Mouse (Mus musculus) liver, embryonic 11.5 days (tissue): ENCODE data around the gene Tmem220. TPM values are rescaled to one million over a fixed set of nuclear protein-coding genes. Genes with fewer than 3 reads are reported as not detected.
A peak's percentile ranks its signal among the peaks of the same experiment; 100 is the strongest.

Source experiments
- ATAC-seq: fragments of 200-750 bp; cut with Nextera tagmentation; replicated peaks from 2 replicates; pipeline ENCODE4 v1.8.0; 2017; ENCODE audit warnings: moderate number of reproducible peaks, mild to moderate bottlenecking, moderate TSS enrichment, moderate library complexity; ENCODE audit not compliant: low FRiP score
- DNase-seq: peaks from one replicate; pipeline ENCODE4 v3.0.0-alpha.2; 2017; ENCODE audit warnings: low spot score
- H3K27ac ChIP-seq: fragments of 300-500 bp; sonication (generic); 2 replicates; pipeline ENCODE4 v1.5.1; 2014; ENCODE audit warnings: mild to moderate bottlenecking, low read depth, low read length, control low read depth
- H3K27me3 ChIP-seq: fragments of 300-500 bp; sonication (generic); replicated peaks from 2 replicates; pipeline ENCODE4 v1.6.1; 2014; ENCODE audit warnings: low read length, mixed read lengths; ENCODE audit not compliant: control insufficient read depth, insufficient read depth
- H3K36me3 ChIP-seq: fragments of 300-500 bp; sonication (generic); 2 replicates; pipeline ENCODE4 v1.6.1; 2014; ENCODE audit warnings: mild to moderate bottlenecking, low read length, moderate library complexity, mixed read lengths; ENCODE audit not compliant: control insufficient read depth, insufficient read depth
- H3K4me1 ChIP-seq: fragments of 300-500 bp; sonication (generic); replicated peaks from 2 replicates; pipeline ENCODE4 v1.6.1; 2014; ENCODE audit warnings: low read length, mixed read lengths; ENCODE audit not compliant: control insufficient read depth, insufficient read depth
- H3K4me2 ChIP-seq: fragments of 300-500 bp; sonication (generic); 2 replicates; pipeline ENCODE4 v1.6.1; 2014; ENCODE audit warnings: mild to moderate bottlenecking, control low read depth, moderate library complexity
- H3K4me3 ChIP-seq: fragments of 300-500 bp; sonication (generic); 2 replicates; pipeline ENCODE4 v1.5.1; 2014; ENCODE audit warnings: low read depth, low read length, control low read depth
- H3K9ac ChIP-seq: fragments of 300-500 bp; sonication (generic); 2 replicates; pipeline ENCODE4 v1.6.1; 2014; ENCODE audit warnings: low read depth, low read length, control low read depth
- H3K9me3 ChIP-seq: fragments of 300-500 bp; sonication (generic); 2 replicates; pipeline ENCODE4 v1.6.1; 2016; ENCODE audit warnings: low read length, inconsistent platforms, mixed read lengths; ENCODE audit not compliant: control insufficient read depth
- WGBS: fragments of 180-500 bp; shearing (Covaris S2); extraction: QIAGEN DNeasy Blood & Tissue Kit; methylation state at CpG from one replicate; pipeline ENCODE4 v1.1.7; 2014; 5-methylcytosine and 5-hydroxymethylcytosine counted together
- polyA plus RNA-seq: library from polyadenylated mRNA; unstranded; fragments of >200 nt; fragmentation: Nextera tagmentation; extraction: Ambion mirVana; gene quantifications from 2 replicates; pipeline ENCODE4 v1.2.1, GENCODE M21; 2014

The Tmem220 gene
- polyA plus RNA-seq, 1 experiment from 2014 or later, result 1.9 TPM

DNA sequence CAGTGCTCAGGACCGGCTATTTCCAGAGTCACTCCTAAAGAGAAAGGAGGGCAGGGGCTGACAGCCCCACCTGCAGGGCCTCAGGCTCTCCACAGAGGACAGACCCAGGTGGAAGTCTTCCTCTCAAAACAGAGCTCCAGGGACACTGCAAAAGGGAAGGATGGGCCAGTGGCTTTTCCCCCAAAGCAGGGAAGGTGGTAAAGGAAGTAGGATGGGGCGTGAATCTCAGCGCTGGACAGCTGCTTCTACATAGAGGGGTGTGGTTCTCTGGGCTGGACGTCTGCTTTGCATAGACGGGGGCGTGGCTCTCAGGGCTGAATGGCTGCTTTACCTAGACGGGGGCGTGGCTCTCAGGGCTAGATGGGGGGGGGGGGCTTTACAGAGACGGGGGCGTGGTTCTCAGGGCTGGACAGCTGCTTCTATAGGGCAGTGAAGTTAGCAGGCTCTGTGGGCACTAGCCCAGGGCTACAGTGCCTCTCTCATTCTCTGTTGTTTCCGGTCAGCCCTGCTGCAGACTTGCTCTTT is 56.2 kb downstream of the Tmem220 start:
- H3K4me1 ChIP-seq, result no peaks in the 10 kb centered on the region
- H3K4me2 ChIP-seq, result no peak overlapping the region
- H3K9ac ChIP-seq, result no peak overlapping the region
- no peaks in the 10 kb centered on the region for H3K9me3 ChIP-seq
- H3K27ac ChIP-seq, result no peak overlapping the region
- DNase-seq (peak; percentile 56), ATAC-seq (peak; percentile 75)
- peaks cover 24% of the 10 kb centered on the region for H3K27me3 ChIP-seq
- no peak overlapping the region for H3K4me3 ChIP-seq
- WGBS, result 4% methylated on average over 11 of the region's 11 CpGs
- H3K36me3 ChIP-seq, result no peaks in the 10 kb centered on the region

DNA sequence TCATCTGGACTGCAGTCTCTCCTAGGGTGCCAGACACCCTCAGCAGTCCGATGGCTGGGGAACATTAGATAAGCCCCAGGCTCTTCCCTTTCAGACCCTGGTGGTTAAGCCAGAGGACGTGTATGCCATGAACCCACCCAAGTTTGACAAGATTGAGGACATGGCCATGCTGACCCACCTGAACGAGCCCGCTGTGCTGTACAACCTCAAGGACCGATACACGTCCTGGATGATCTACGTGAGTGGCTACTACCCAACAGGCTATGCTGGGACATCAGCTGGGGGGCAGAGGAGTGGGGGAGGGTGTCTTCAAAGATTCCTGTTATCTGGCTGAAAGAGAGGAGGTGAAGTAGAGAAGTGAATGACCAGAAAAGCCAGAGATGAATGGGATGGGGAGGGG is 57.2 kb downstream of the Tmem220 start:
- no peak overlapping the region for H3K4me2 ChIP-seq
- H3K4me1 ChIP-seq, result no peaks in the 10 kb centered on the region
- no peaks in the 10 kb centered on the region for H3K36me3 ChIP-seq
- no peaks in the 10 kb centered on the region for H3K9me3 ChIP-seq
- peaks cover 24% of the 10 kb centered on the region for H3K27me3 ChIP-seq
- no peak overlapping the region for H3K4me3 ChIP-seq
- DNase-seq, result no peak
- WGBS, result 67% methylated on average over 7 of the region's 7 CpGs
- H3K27ac ChIP-seq, result no peak overlapping the region
- H3K9ac ChIP-seq, result no peak overlapping the region
- ATAC-seq, result no peak

DNA sequence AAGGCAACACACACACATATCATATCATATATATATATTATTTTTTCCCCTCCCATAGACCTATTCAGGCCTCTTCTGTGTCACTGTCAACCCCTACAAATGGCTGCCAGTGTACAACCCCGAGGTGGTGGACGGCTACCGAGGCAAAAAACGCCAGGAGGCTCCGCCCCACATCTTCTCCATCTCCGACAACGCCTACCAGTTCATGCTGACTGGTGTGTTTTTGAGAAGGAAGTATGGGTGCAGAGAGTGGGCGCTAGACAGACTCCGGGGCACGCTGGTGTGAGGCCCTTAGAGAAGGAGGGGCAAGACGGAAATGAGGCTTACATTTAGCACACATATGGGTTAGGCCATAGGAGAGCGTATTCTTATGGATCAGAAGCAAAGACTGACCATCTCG is 57.8 kb downstream of the Tmem220 start:
- H3K27ac ChIP-seq, result no peak overlapping the region
- peaks cover 24% of the 10 kb centered on the region for H3K27me3 ChIP-seq
- no peak overlapping the region for H3K4me2 ChIP-seq
- WGBS, result 72% methylated on average over 13 of the region's 13 CpGs
- no peak overlapping the region for H3K9ac ChIP-seq
- no peak for ATAC-seq
- DNase-seq, result no peak
- no peaks in the 10 kb centered on the region for H3K4me1 ChIP-seq
- no peak overlapping the region for H3K4me3 ChIP-seq
- H3K36me3 ChIP-seq, result no peaks in the 10 kb centered on the region
- no peaks in the 10 kb centered on the region for H3K9me3 ChIP-seq

DNA sequence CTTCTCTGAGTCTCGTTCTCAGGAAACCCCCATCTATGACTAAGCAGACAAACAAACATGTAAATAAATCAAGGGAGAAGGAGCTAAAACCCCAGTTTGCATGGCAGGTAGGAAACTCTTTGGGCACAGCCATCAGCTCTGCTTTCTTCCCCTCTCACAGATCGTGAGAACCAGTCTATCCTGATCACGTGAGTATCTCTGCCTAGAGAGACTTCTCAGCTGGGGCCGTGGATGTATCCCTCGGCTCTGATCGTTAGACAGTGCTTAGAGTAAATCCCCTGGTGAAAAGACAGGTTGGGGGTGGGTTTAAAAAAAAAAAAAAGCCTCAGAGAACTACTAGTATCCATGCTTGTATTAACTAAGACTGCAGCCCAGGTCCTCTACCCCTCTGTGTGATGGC is 58.3 kb downstream of the Tmem220 start:
- ATAC-seq (no peak), DNase-seq (no peak)
- Histone ChIP-seq H3K4me3 (no peak overlapping the region), H3K4me1 (no peaks in the 10 kb centered on the region), H3K9me3 (no peaks in the 10 kb centered on the region), H3K9ac (no peak overlapping the region), H3K36me3 (no peaks in the 10 kb centered on the region), H3K27me3 (peaks cover 24% of the 10 kb centered on the region), H3K4me2 (no peak overlapping the region), H3K27ac (no peak overlapping the region)
- WGBS, result 60% methylated on average over 6 of the region's 6 CpGs

DNA sequence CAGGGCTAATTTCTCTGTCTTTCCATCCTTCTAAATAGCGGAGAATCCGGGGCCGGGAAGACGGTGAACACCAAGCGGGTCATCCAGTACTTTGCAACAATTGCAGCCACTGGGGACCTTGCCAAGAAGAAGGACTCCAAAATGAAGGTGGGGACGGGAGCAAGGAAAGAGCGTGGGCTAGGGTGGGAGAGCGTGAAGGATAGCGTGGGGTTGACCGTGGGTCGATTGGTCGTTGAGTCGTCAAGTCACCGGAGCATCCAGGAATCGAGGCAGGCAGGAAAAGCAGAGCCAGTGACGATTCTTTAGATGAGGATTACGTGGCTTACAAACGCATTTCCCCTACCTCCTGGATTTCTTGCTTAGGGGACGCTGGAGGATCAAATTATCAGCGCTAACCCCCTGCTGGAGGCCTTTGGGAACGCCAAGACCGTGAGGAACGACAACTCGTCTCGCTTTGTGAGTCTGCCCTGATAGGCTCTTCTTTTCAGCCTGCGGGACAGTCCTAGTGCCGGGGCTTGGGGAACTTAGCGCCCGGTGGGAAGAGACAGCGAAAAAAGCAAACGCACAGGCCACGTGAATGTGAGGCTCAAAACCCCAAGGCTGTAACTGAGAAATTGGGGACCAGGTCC is 58.9 kb downstream of the Tmem220 start:
- Histone ChIP-seq H3K4me1 (no peaks in the 10 kb centered on the region), H3K27ac (no peak overlapping the region), H3K4me2 (no peak overlapping the region), H3K27me3 (peaks cover 26% of the 10 kb centered on the region), H3K4me3 (no peak overlapping the region), H3K36me3 (no peaks in the 10 kb centered on the region), H3K9ac (no peak overlapping the region), H3K9me3 (no peaks in the 10 kb centered on the region)
- DNase-seq (no peak), ATAC-seq (no peak)
- WGBS, result 39% methylated on average over 32 of the region's 32 CpGs

Other genes starting within 250 kb of the Tmem220 start
- gene Pirt, start 113.2 kb upstream of the Tmem220 start, polyA plus RNA-seq, result 0.09 and 0.37 TPM in 2 replicates
- gene Tmem238l, start 68.5 kb upstream of the Tmem220 start, polyA plus RNA-seq, result not detected in 2 replicates
- 17.0 and 18.5 TPM in 2 replicates for gene Adprm, start 27.4 kb downstream of the Tmem220 start, polyA plus RNA-seq
- 18.8 and 20.3 TPM in 2 replicates for gene Sco1, start 27.5 kb downstream of the Tmem220 start, polyA plus RNA-seq
- 0.38 and 0.78 TPM in 2 replicates for gene Myh3, start 53.1 kb downstream of the Tmem220 start, polyA plus RNA-seq
- not detected in 2 replicates for gene Myh2, start 145.9 kb downstream of the Tmem220 start, polyA plus RNA-seq
- 0.07 and 0.13 TPM in 2 replicates for gene Myh1, start 174.9 kb downstream of the Tmem220 start, polyA plus RNA-seq
- not detected in 2 replicates for gene Myh4, start 212.9 kb downstream of the Tmem220 start, polyA plus RNA-seq